Mouse (Mus musculus) bone marrow, adult 2 months (tissue): Measurements from ENCODE around the gene Ubash3b.

Experiments used
- CTCF ChIP-seq: fragments of 200-500 bp; IDR thresholded peaks from 2 replicates; pipeline ENCODE4 v1.5.1; 2011; ENCODE audit warnings: low read length, control low read depth; ENCODE audit not compliant: control insufficient read depth, insufficient read depth
- POLR2A ChIP-seq: fragments of 200-500 bp; IDR thresholded peaks from 2 replicates; pipeline ENCODE4 v1.6.1; 2011; ENCODE audit warnings: low read depth, mild to moderate bottlenecking, control low read depth, low read length, borderline replicate concordance; ENCODE audit not compliant: control insufficient read depth

GRCm38 (mm10) chr9:41119958-41120357 lies 41.5 kb downstream of the Ubash3b start:
- no peak for TF ChIP-seq POLR2A
- TF ChIP-seq CTCF = no peak
